Mouse (Mus musculus) embryonic facial prominence, embryonic 15.5 days (tissue): ENCODE measurements around the gene Zfp708. TPM values are rescaled to one million over a fixed set of nuclear protein-coding genes. Genes with fewer than 3 reads are reported as not detected.

Experiments used
- ATAC-seq: fragments of 200-750 bp; cut with Nextera tagmentation; 2 replicates; pipeline ENCODE4 v1.8.0; 2017; ENCODE audit warnings: low read depth, moderate TSS enrichment; ENCODE audit not compliant: insufficient number of reproducible peaks, low FRiP score, low TSS enrichment
- H3K27ac ChIP-seq: fragments of 300-500 bp; sonication (generic); replicated peaks from 2 replicates; pipeline ENCODE4 v1.5.1; 2015; ENCODE audit warnings: mild to moderate bottlenecking, inconsistent platforms
- H3K27me3 ChIP-seq: fragments of 300-500 bp; sonication (generic); 2 replicates; pipeline ENCODE4 v1.6.1; 2015; ENCODE audit warnings: inconsistent platforms
- H3K36me3 ChIP-seq: fragments of 300-500 bp; sonication (generic); 2 replicates; pipeline ENCODE4 v1.6.1; 2015; ENCODE audit warnings: mild to moderate bottlenecking, inconsistent platforms
- H3K4me1 ChIP-seq: fragments of 300-500 bp; sonication (generic); 2 replicates; pipeline ENCODE4 v1.6.1; 2015; ENCODE audit warnings: inconsistent platforms
- H3K4me2 ChIP-seq: fragments of 300-500 bp; sonication (generic); replicated peaks from 2 replicates; pipeline ENCODE4 v1.6.1; 2015; ENCODE audit warnings: mild to moderate bottlenecking, inconsistent platforms
- H3K4me3 ChIP-seq: fragments of 300-500 bp; sonication (generic); replicated peaks from 2 replicates; pipeline ENCODE4 v1.5.1; 2015; ENCODE audit warnings: mild to moderate bottlenecking, inconsistent platforms
- H3K9ac ChIP-seq: fragments of 300-500 bp; sonication (generic); 2 replicates; pipeline ENCODE4 v1.6.1; 2015; ENCODE audit warnings: inconsistent platforms
- H3K9me3 ChIP-seq: fragments of 300-500 bp; sonication (generic); replicated peaks from 2 replicates; pipeline ENCODE4 v1.6.1; 2016; ENCODE audit warnings: inconsistent platforms
- WGBS: fragments of 180-500 bp; shearing (Covaris S2); methylation state at CpG from one replicate; pipeline ENCODE4 v1.1.7; 2015; 5-methylcytosine and 5-hydroxymethylcytosine counted together
- polyA plus RNA-seq: library from polyadenylated mRNA; unstranded; fragments of >200 nt; fragmentation: Nextera tagmentation; extraction: Ambion mirVana; gene quantifications from 2 replicates; pipeline ENCODE4 v1.2.1, GENCODE M21; 2015

Zfp708 gene
- polyA plus RNA-seq, 1 experiment from 2014 or later = 6.0 TPM

- WGBS = 74% methylated on average over 1 of the region's 1 CpGs
- no peak overlapping the region for H3K9ac ChIP-seq
- H3K4me2 ChIP-seq = no peak overlapping the region
- ATAC-seq = no peak
- H3K4me1 ChIP-seq = no peaks in the 10 kb centered on the region
- no peaks in the 10 kb centered on the region for H3K9me3 ChIP-seq
- no peak overlapping the region for H3K27ac ChIP-seq
- H3K4me3 ChIP-seq = no peak overlapping the region
- H3K36me3 ChIP-seq = no peaks in the 10 kb centered on the region
- H3K27me3 ChIP-seq = no peaks in the 10 kb centered on the region
Observed at GRCm38 (mm10) chr13:67090154-67090553, 7.6 kb downstream of the Zfp708 start.

DNA sequence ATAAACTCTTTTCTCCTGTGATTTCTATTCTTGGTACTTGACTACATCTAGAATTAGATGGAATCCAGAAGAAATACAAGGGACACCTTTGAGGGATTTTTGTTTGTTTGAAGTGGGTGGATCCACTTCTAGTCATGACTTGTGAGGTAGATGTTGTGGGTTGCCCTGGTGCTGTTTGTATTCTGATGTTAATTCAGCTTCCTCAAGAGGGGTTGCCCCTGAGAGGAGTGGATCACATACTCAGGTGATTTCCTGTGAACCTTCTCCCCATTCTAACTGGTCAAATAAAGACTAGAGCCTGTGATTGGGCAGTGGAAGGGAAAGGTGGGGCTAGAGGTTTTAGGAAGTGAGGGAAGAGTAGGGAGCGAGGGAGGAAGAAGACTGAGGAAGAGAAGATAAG, 15.8 kb downstream of the Zfp708 start:
- peak overlapping the region; percentile 64 for H3K4me2 ChIP-seq

DNA sequence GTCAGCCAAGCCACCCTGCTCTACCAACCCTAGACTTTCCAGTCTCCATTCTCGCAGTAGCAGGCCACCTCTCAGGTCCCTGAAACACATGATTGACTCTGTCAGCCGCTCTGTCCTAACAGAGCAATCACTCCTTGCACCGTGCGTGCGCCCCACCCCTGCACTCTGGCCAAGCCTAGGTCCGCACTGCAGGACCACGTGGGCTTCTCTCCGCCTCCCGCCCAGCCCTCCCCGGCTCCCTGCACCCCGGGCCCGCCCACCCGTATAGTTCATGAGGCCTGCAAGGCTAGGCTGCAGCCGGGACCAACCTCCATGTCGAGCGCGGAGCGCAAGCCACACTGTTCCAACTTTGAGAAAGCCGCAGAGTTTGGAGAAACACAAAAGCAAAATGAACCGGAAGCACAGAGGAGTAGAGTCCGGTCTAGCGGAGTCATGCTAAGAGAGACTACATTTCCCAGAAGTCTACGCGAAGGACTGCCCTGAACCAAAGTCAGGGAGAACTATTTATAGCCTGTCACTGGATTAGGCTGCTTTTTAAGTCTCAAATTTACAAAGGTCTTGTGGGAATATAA, 16.5 kb downstream of the Zfp708 start:
- Histone ChIP-seq H3K27me3 (no peaks in the 10 kb centered on the region), H3K9me3 (peaks cover 6% of the 10 kb centered on the region; the same call in 1 of the 2 replicates), H3K9ac (peak overlapping the region; percentile 29), H3K36me3 (peaks cover 22% of the 10 kb centered on the region), H3K4me1 (0 out of 2 replicates have a peak, but pooled peaks cover 5% of the 10 kb centered on the region), H3K27ac (peak overlapping the region; percentile 93), H3K4me3 (peak overlapping the region; percentile 58), H3K4me2 (peak overlapping the region; percentile 64)
- ATAC-seq = peak; percentile 98
- WGBS = under 1% methylated on average over 24 of the region's 24 CpGs

More for the DNA sequence above, 15.8 kb downstream of the Zfp708 start:
- H3K4me3 ChIP-seq = peak overlapping the region; percentile 58
- no peak for ATAC-seq
- H3K9me3 ChIP-seq = peaks cover 5% of the 10 kb centered on the region; the same call in 1 of the 2 replicates
- H3K9ac ChIP-seq = no peak overlapping the region
- peak overlapping the region; percentile 93; the same call in 1 of the 2 replicates for H3K27ac ChIP-seq
- no peaks in the 10 kb centered on the region for H3K27me3 ChIP-seq
- WGBS = 94% methylated on average over 1 of the region's 1 CpGs
- 0 out of 2 replicates have a peak, but pooled peaks cover 5% of the 10 kb centered on the region for H3K4me1 ChIP-seq
- H3K36me3 ChIP-seq = peaks cover 17% of the 10 kb centered on the region

GRCm38 (mm10) chr13:67077244-67077643, 20.5 kb downstream of the Zfp708 start:
- Histone ChIP-seq H3K4me1 (0 out of 2 replicates have a peak, but pooled peaks cover 5% of the 10 kb centered on the region), H3K27me3 (no peaks in the 10 kb centered on the region), H3K9me3 (peaks cover 16% of the 10 kb centered on the region; the same call in 1 of the 2 replicates), H3K27ac (no peak overlapping the region), H3K36me3 (peaks cover 54% of the 10 kb centered on the region), H3K4me2 (no peak overlapping the region), H3K4me3 (no peak overlapping the region), H3K9ac (no peak overlapping the region)
- ATAC-seq = no peak
- 73% methylated on average over 2 of the region's 2 CpGs for WGBS

DNA sequence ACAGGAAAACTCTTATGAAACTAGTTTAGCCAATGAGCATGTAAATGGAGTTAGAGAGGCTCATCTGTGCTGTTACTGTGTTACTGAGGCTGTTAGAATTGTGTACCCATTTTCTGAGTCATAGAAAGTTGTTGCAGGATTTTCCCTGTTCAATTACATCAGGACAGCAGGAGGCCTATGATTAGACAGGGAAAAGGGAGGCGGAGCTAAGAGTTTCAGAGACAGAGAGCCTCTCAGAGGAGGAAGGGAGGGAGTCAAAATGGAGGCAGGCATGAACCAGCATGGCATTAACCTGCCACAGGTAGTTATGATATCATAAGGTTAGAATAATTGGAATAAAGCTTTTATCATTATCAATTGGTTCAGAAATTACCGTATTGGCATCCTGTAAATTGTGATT, 25.0 kb downstream of the Zfp708 start:
- WGBS = 91% methylated on average over 2 of the region's 2 CpGs
- H3K9me3 ChIP-seq = peaks cover 29% of the 10 kb centered on the region
- H3K9ac ChIP-seq = no peak overlapping the region
- no peak overlapping the region for H3K4me2 ChIP-seq
- H3K27me3 ChIP-seq = no peaks in the 10 kb centered on the region
- H3K27ac ChIP-seq = no peak overlapping the region
- no peak overlapping the region for H3K4me3 ChIP-seq
- peaks cover 73% of the 10 kb centered on the region for H3K36me3 ChIP-seq
- ATAC-seq = no peak
- no peaks in the 10 kb centered on the region for H3K4me1 ChIP-seq

DNA sequence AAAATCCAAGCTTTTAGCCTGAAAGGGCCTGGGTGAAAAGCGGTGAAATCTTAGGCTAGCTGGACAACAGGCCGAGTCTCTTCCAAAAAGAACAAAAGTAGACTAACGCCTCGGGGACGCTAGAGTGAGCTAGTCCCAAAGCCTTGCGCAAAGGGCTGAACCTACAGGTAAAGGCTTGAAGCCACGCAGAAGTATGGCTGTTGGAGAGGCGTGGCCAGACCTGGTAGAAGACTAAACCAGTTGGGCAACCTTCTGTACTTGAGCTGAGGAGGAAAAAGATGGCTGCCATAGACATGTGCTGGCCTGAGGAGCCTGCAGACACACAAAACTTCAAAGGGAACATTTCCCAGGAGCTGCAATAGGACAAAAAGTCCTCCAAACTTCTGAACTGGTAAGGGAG, 32.4 kb downstream of the Zfp708 start:
- H3K4me2 ChIP-seq = no peak overlapping the region
- H3K9ac ChIP-seq = no peak overlapping the region
- H3K36me3 ChIP-seq = peaks cover 20% of the 10 kb centered on the region
- H3K27ac ChIP-seq = 0 out of 2 replicates have a peak overlapping the region, but pooled peaks have one; percentile 7
- ATAC-seq = no peak
- no peaks in the 10 kb centered on the region for H3K27me3 ChIP-seq
- H3K4me3 ChIP-seq = no peak overlapping the region
- H3K4me1 ChIP-seq = no peaks in the 10 kb centered on the region
- peaks cover 7% of the 10 kb centered on the region for H3K9me3 ChIP-seq
- 79% methylated on average over 8 of the region's 8 CpGs for WGBS

- H3K36me3 ChIP-seq = no peaks in the 10 kb centered on the region
- no peaks in the 10 kb centered on the region for H3K27me3 ChIP-seq
- H3K9ac ChIP-seq = no peak overlapping the region
- no peak overlapping the region for H3K4me3 ChIP-seq
- no peaks in the 10 kb centered on the region; the same call in 1 of the 2 replicates for H3K9me3 ChIP-seq
- H3K27ac ChIP-seq = no peak overlapping the region
- 66% methylated on average over 7 of the region's 7 CpGs for WGBS
- H3K4me1 ChIP-seq = peaks cover 5% of the 10 kb centered on the region; the same call in 1 of the 2 replicates
- H3K4me2 ChIP-seq = no peak overlapping the region
- ATAC-seq = no peak
Observed at GRCm38 (mm10) chr13:67062427-67062826, 35.3 kb downstream of the Zfp708 start.

DNA sequence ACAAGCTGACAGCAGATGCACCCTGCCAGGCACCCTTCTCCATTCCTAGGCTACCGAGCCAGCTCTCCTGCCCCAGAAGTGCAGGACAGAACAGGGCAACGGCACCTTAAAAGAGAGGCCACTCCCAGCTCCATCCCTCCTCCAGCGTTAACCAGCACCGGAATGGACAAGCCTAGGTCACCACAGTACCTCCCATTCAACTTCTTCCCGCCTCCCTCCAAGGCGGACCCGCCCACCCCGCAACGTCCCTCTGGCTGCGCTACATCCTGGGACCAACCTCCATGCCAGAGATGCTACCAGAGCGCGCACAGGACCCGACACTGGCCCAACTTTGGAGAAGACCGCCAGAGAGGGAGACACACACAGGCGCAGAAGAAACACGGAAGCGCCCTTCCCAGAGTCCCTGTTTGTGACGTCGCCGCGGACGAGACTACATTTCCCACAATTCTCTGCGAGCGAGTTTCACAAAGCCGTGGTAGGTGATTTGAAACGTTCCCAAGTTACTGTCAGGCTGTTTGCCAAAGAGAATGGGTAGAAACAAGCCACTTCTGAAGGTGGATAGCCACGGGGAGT, 36.9 kb downstream of the Zfp708 start, which contains the start of gene Zfp712:
TSS of gene Zfp712 (minus strand) at position 385 of the 573 bp plus-strand sequence.
- H3K27me3 ChIP-seq = no peaks in the 10 kb centered on the region
- H3K36me3 ChIP-seq = no peaks in the 10 kb centered on the region
- no peaks in the 10 kb centered on the region; the same call in 1 of the 2 replicates for H3K9me3 ChIP-seq
- peak within 1 kb of the TSS; percentile 88 for H3K27ac ChIP-seq
- H3K4me3 ChIP-seq = peak within 1 kb of the TSS; percentile 75
- peak; percentile 93 for ATAC-seq
- H3K4me1 ChIP-seq = peaks cover 5% of the 10 kb centered on the region; the same call in 1 of the 2 replicates
- H3K4me2 ChIP-seq = peak within 1 kb of the TSS; percentile 70
- peak within 1 kb of the TSS; percentile 75 for H3K9ac ChIP-seq
- WGBS = under 1% methylated on average over 27 of the region's 27 CpGs

DNA sequence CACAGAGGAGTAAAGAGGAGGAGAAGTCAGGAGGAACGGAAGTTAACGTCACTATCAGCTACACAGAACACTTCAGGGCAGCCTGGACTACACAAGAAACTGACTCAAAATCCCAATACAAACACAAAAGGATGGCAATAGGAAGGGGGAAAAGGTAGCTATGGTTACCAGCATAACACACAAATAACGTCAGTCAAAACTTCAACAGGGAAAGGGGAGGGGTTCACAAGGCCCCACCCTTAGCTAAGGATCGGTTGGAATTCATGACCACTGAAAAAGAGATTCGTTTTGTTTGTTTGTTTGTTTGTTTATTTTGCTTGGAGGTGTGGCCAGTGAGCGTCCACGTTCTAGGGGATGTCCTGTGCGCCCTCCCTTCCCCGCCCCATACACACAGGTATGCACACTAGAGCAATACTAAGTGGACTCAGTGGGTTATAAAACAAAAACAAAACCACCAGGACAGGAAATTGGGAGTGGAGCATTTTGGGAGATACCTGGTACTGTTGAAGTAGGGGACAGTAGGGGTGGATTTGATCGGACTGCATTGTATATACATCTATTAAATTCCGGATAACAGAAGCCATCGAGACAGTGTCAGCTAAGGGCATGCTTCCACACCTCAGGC, 37.5 kb downstream of the Zfp708 start:
- peak overlapping the region; percentile 75 for H3K9ac ChIP-seq
- peak overlapping the region; percentile 70 for H3K4me2 ChIP-seq
- ATAC-seq = 0 out of 2 replicates have a peak, but pooled peaks have one; percentile 3
- WGBS = 4% methylated on average over 12 of the region's 12 CpGs
- H3K9me3 ChIP-seq = no peaks in the 10 kb centered on the region; the same call in 1 of the 2 replicates
- H3K36me3 ChIP-seq = no peaks in the 10 kb centered on the region
- peak overlapping the region; percentile 88 for H3K27ac ChIP-seq
- peak overlapping the region; percentile 75 for H3K4me3 ChIP-seq
- no peaks in the 10 kb centered on the region for H3K27me3 ChIP-seq
- peaks cover 5% of the 10 kb centered on the region; the same call in 1 of the 2 replicates for H3K4me1 ChIP-seq
